In the genomic region with DNA sequence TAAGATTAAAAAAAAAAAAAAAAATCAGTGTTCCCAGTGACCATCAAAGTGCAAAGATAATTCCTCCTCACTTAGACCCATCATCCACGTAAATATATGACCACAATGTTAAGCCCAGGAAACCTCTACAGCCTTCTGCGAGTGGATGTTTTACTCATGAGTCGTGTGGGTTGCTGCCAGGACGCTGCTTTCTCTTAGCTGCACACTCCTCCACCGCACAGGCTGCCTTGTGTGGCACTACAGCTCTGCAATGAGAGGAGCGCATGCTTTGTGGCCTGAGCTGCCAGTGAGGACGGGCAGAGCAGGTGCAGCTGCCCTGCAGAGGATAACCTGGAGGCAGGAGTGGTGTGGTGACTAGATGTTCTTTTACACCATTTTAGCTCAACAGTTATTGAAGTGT, we compare ENCODE assay signal across 17 mouse cellular contexts. TPM values are rescaled to one million over a fixed set of nuclear protein-coding genes. Genes with fewer than 3 reads are reported as not detected.
"Had no signal": no experiment of that assay in that cellular context is flagged by ENCODE, and none has a peak within 500 bp of the region (broad histone marks: within the 10 kb centered on the region; RNA-seq: fewer than 3 reads in every experiment).

No protein-coding gene starts in this region.

- ATAC-seq: midbrain, embryonic 16.5 days had no signal

- H3K27me3 ChIP-seq: midbrain, embryonic 12.5 days; neural tube, embryonic 13.5 days; neural tube, embryonic 15.5 days had no signal

- DNase-seq: lung, adult 18-20 months; lung, embryonic 14.5 days; lung, postnatal 10 days; lung, postnatal 4 days; midbrain, embryonic 14.5 days; retina, postnatal 1 day; right cerebral cortex, adult 18-20 months; right cerebral cortex, postnatal 14 days; thymus, adult 18-20 months; thymus, postnatal 14 days; thymus, postnatal 4 days had no signal

- H3K27ac ChIP-seq: midbrain, embryonic 10.5 days; midbrain, embryonic 12.5 days; neural tube, embryonic 13.5 days; neural tube, embryonic 15.5 days had no signal

- H3K4me3 ChIP-seq: midbrain, embryonic 10.5 days; midbrain, embryonic 12.5 days; myocyte; neural tube, embryonic 13.5 days; neural tube, embryonic 15.5 days had no signal

- H3K4me1 ChIP-seq: midbrain, embryonic 12.5 days; neural tube, embryonic 15.5 days had no signal

RNA-seq across cellular contexts. Expression of gene St6galnac3, which starts 53.4 kb away (rescaled TPM):
- polyA plus RNA-seq: myocyte had no signal
